Mouse (Mus musculus) naive thymus-derived CD4-positive, alpha-beta T cell, adult 5 months (primary cell): ENCODE measurements around the gene Tas2r118. TPM values are rescaled to one million over a fixed set of nuclear protein-coding genes. Genes with fewer than 3 reads are reported as not detected.

Source experiments
- polyA plus RNA-seq: library from polyadenylated mRNA; unstranded; fragments of 100-300 nt; shearing (Covaris generic); gene quantifications from one replicate; pipeline ENCODE4 v1.2.1, GENCODE M21; 2017

Gene Tas2r118
- not detected for polyA plus RNA-seq

GRCm38 (mm10) chr6:23969960-23970359 is at the start of gene Tas2r118:
Tas2r118 (minus strand) TSS chr6:23970060.

Other genes starting within 250 kb of the Tas2r118 start
- gene Cadps2, start 130.6 kb downstream of the Tas2r118 start, polyA plus RNA-seq, result 0.17 TPM
- gene Slc13a1, start 198.0 kb upstream of the Tas2r118 start, polyA plus RNA-seq, result not detected